18 mouse cellular contexts compared by ENCODE assay signal in the genomic region with DNA sequence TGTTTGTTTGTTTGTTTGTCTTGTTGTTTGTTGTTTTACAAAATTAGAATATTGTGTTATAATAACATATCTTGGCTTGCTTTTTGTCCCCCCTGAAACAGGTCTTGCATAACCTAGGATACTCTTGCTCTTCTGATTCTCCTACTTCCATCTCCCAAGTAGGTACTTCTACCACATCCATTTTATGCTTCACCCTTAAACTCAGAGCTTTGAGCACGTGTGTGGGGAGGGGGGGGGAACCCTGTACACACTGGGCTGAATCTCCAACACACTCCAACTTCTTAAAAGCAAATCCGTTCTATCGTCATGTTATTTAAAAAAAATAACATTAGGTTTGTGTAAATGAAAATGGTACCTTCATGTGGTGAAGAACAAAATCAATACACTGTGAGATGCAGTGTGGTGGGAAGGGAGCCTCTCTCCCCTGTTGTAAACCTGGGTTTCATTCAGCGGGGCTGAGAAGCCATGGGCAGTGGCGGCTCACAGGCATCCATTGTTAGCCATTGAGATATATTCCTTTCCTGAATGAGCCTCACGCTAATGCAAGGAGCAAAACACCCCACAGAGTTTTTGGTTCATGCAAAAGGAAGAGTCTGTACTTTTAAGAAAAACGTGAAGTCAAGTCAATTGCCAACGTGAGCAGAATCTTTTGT.
DNase-seq lines count a peak whose midpoint lies in the region; ATAC-seq and TF ChIP-seq lines count a peak whose summit lies in the region.
"Had no signal": no experiment of that assay in that cellular context is flagged by ENCODE, and none has a peak within 500 bp of the region (broad histone marks: within the 10 kb centered on the region; RNA-seq: fewer than 3 reads in every experiment).

No protein-coding gene starts in this region.

- no peak for ATAC-seq in forebrain, postnatal 0 days
- ATAC-seq in hindbrain, embryonic 12.5 days (ENCODE audit: low FRiP score) = peak; percentile 38; the same call in 1 of the 2 replicates
- ATAC-seq in hindbrain, embryonic 14.5 days (ENCODE audit: low FRiP score) = no peak
- 0 out of 2 replicates have a peak, but pooled peaks have one; percentile 53 for ATAC-seq in neural tube, embryonic 11.5 days (ENCODE audit: insufficient read depth, low FRiP score, low TSS enrichment)
- no peak for ATAC-seq in neural tube, embryonic 15.5 days (ENCODE audit: low FRiP score)
- ATAC-seq: inflammation-experienced regulatory T-cells, adult 6 months had no signal

- H3K4me1 ChIP-seq in forebrain, embryonic 10.5 days = peaks cover 31% of the 10 kb centered on the region
- H3K4me1 ChIP-seq in forebrain, postnatal 0 days (ENCODE audit: insufficient read depth) = no peaks in the 10 kb centered on the region; the same call in 1 of the 2 replicates
- H3K4me1 ChIP-seq in hindbrain, embryonic 12.5 days = peaks cover 19% of the 10 kb centered on the region
- H3K4me1 ChIP-seq in hindbrain, embryonic 14.5 days (replicated peaks; ENCODE audit: control insufficient read depth, insufficient read depth, low read length) = peaks cover 14% of the 10 kb centered on the region
- H3K4me1 ChIP-seq in neural tube, embryonic 11.5 days (ENCODE audit: control insufficient read depth, insufficient read depth, low read length) = peaks cover 8% of the 10 kb centered on the region
- H3K4me1 ChIP-seq in neural tube, embryonic 15.5 days = peaks cover 13% of the 10 kb centered on the region
- H3K4me1 ChIP-seq: heart, embryonic 12.5 days; hindbrain, embryonic 15.5 days had no signal

- no peak overlapping the region for H3K4me3 ChIP-seq in forebrain, embryonic 10.5 days
- H3K4me3 ChIP-seq in forebrain, postnatal 0 days (ENCODE audit: low read depth, low read length) = no peak overlapping the region
- H3K4me3 ChIP-seq in hindbrain, embryonic 12.5 days = no peak overlapping the region
- no peak overlapping the region for H3K4me3 ChIP-seq in hindbrain, embryonic 14.5 days (replicated peaks; ENCODE audit: low read length)
- no peak overlapping the region for H3K4me3 ChIP-seq in neural tube, embryonic 11.5 days (ENCODE audit: low read depth, low read length)
- no peak overlapping the region for H3K4me3 ChIP-seq in neural tube, embryonic 15.5 days (replicated peaks)
- H3K4me3 ChIP-seq: embryonic facial prominence, embryonic 15.5 days; erythroblast, embryonic 14.5 days; gastrocnemius, adult 2 months; heart, embryonic 12.5 days; hindbrain, embryonic 15.5 days had no signal

- no peak overlapping the region for H3K9ac ChIP-seq in forebrain, postnatal 0 days
- no peak overlapping the region for H3K9ac ChIP-seq in hindbrain, embryonic 12.5 days
- H3K9ac ChIP-seq in hindbrain, embryonic 14.5 days = no peak overlapping the region
- H3K9ac ChIP-seq in neural tube, embryonic 11.5 days (ENCODE audit: low read length) = no peak overlapping the region
- no peak overlapping the region for H3K9ac ChIP-seq in neural tube, embryonic 15.5 days (replicated peaks)
- H3K9ac ChIP-seq: embryonic facial prominence, embryonic 15.5 days; heart, embryonic 12.5 days; hindbrain, embryonic 15.5 days had no signal

- peaks cover 6% of the 10 kb centered on the region; the same call in 1 of the 2 replicates for H3K9me3 ChIP-seq in forebrain, embryonic 10.5 days
- H3K9me3 ChIP-seq in forebrain, postnatal 0 days (ENCODE audit: low read length) = no peaks in the 10 kb centered on the region
- no peaks in the 10 kb centered on the region for H3K9me3 ChIP-seq in hindbrain, embryonic 12.5 days (replicated peaks)
- H3K9me3 ChIP-seq in hindbrain, embryonic 14.5 days (ENCODE audit: control insufficient read depth, low read length) = 0 out of 2 replicates have a peak, but pooled peaks cover 5% of the 10 kb centered on the region
- H3K9me3 ChIP-seq in neural tube, embryonic 11.5 days (ENCODE audit: control insufficient read depth, low read length) = no peaks in the 10 kb centered on the region
- peaks cover 8% of the 10 kb centered on the region; the same call in 1 of the 2 replicates for H3K9me3 ChIP-seq in neural tube, embryonic 15.5 days (replicated peaks)
- H3K9me3 ChIP-seq: embryonic facial prominence, embryonic 15.5 days; hindbrain, embryonic 15.5 days had no signal

- no peak for DNase-seq in forebrain, embryonic 10.5 days (ENCODE audit: extremely low spot score, low spot score)
- no peak for DNase-seq in forebrain, postnatal 0 days
- DNase-seq in hindbrain, embryonic 14.5 days (ENCODE audit: low spot score) = no peak
- peak; percentile 30 for DNase-seq in neural tube, embryonic 11.5 days (ENCODE audit: low spot score)
- DNase-seq in cerebellum, postnatal 4 days (ENCODE audit: low spot score in 2 of 2) = no peak
- DNase-seq: adrenal gland, postnatal 10 days; cerebellum, adult 11 months; cerebellum, adult 8-10 months; cerebellum, postnatal 14 days; gastrocnemius, adult 2 months; gastrocnemius, postnatal 25 days had no signal

- WGBS in forebrain, embryonic 10.5 days = 58% methylated on average over 8 of the region's 8 CpGs
- 39% methylated on average over 8 of the region's 8 CpGs for WGBS in forebrain, postnatal 0 days
- WGBS in hindbrain, embryonic 12.5 days = 45% methylated on average over 8 of the region's 8 CpGs
- 41% methylated on average over 8 of the region's 8 CpGs for WGBS in hindbrain, embryonic 14.5 days
- WGBS in neural tube, embryonic 11.5 days = 50% methylated on average over 8 of the region's 8 CpGs
- WGBS in neural tube, embryonic 15.5 days = 29% methylated on average over 8 of the region's 8 CpGs

- TF ChIP-seq CTCF in forebrain, postnatal 0 days (IDR thresholded peaks at IDR 0.05; ENCODE audit: low read depth) = no peak

- no peaks in the 10 kb centered on the region; the same call in 1 of the 2 replicates for H3K27me3 ChIP-seq in forebrain, embryonic 10.5 days (ENCODE audit: poor library complexity, severe bottlenecking)
- no peaks in the 10 kb centered on the region for H3K27me3 ChIP-seq in forebrain, postnatal 0 days (ENCODE audit: insufficient read depth, low read length)
- H3K27me3 ChIP-seq in hindbrain, embryonic 12.5 days = no peaks in the 10 kb centered on the region
- H3K27me3 ChIP-seq in hindbrain, embryonic 14.5 days (ENCODE audit: control insufficient read depth, insufficient read depth, low read length) = no peaks in the 10 kb centered on the region
- H3K27me3 ChIP-seq in neural tube, embryonic 11.5 days (ENCODE audit: control insufficient read depth, insufficient read depth, low read length) = no peaks in the 10 kb centered on the region
- no peaks in the 10 kb centered on the region for H3K27me3 ChIP-seq in neural tube, embryonic 15.5 days (replicated peaks)
- H3K27me3 ChIP-seq: embryonic facial prominence, embryonic 15.5 days; heart, embryonic 12.5 days; hindbrain, embryonic 15.5 days had no signal

- peak overlapping the region; percentile 63 for H3K27ac ChIP-seq in forebrain, embryonic 10.5 days
- H3K27ac ChIP-seq in forebrain, postnatal 0 days (ENCODE audit: low read depth, low read length) = no peak overlapping the region
- no peak overlapping the region for H3K27ac ChIP-seq in hindbrain, embryonic 12.5 days
- H3K27ac ChIP-seq in hindbrain, embryonic 14.5 days = no peak overlapping the region
- H3K27ac ChIP-seq in neural tube, embryonic 11.5 days (ENCODE audit: low read depth, low read length) = peak overlapping the region; percentile 53; the same call in 1 of the 2 replicates
- no peak overlapping the region; the same call in 1 of the 2 replicates for H3K27ac ChIP-seq in neural tube, embryonic 15.5 days (replicated peaks)
- H3K27ac ChIP-seq: embryonic facial prominence, embryonic 15.5 days; gastrocnemius, adult 2 months; hindbrain, embryonic 15.5 days had no signal

- H3K4me2 ChIP-seq in forebrain, postnatal 0 days (ENCODE audit: low read depth) = no peak overlapping the region
- H3K4me2 ChIP-seq in hindbrain, embryonic 12.5 days (replicated peaks) = no peak overlapping the region
- H3K4me2 ChIP-seq in hindbrain, embryonic 14.5 days (replicated peaks) = no peak overlapping the region
- H3K4me2 ChIP-seq in neural tube, embryonic 11.5 days (ENCODE audit: low read depth) = no peak overlapping the region
- no peak overlapping the region for H3K4me2 ChIP-seq in neural tube, embryonic 15.5 days
- H3K4me2 ChIP-seq: embryonic facial prominence, embryonic 15.5 days; heart, embryonic 12.5 days; hindbrain, embryonic 15.5 days had no signal

- H3K36me3 ChIP-seq in forebrain, embryonic 10.5 days (replicated peaks) = no peaks in the 10 kb centered on the region
- H3K36me3 ChIP-seq in forebrain, postnatal 0 days (ENCODE audit: insufficient read depth) = no peaks in the 10 kb centered on the region
- H3K36me3 ChIP-seq in hindbrain, embryonic 12.5 days = no peaks in the 10 kb centered on the region
- H3K36me3 ChIP-seq in hindbrain, embryonic 14.5 days (replicated peaks; ENCODE audit: control insufficient read depth, insufficient read depth) = no peaks in the 10 kb centered on the region
- no peaks in the 10 kb centered on the region for H3K36me3 ChIP-seq in neural tube, embryonic 11.5 days (ENCODE audit: control insufficient read depth, insufficient read depth, low read length)
- no peaks in the 10 kb centered on the region for H3K36me3 ChIP-seq in neural tube, embryonic 15.5 days
- H3K36me3 ChIP-seq: embryonic facial prominence, embryonic 15.5 days; heart, embryonic 12.5 days; hindbrain, embryonic 15.5 days had no signal

Comparison
In these comparisons a context has a peak if more than half of its experiments do, and no peak if none do; other contexts are left out.
1. H3K27ac ChIP-seq: peak in forebrain, embryonic 10.5 days (single experiment) and neural tube, embryonic 11.5 days (single experiment); none in forebrain, postnatal 0 days (single experiment), hindbrain, embryonic 12.5 days (single experiment), hindbrain, embryonic 14.5 days (single experiment) and neural tube, embryonic 15.5 days (single experiment).
2. ATAC-seq: peak in hindbrain, embryonic 12.5 days (single experiment) and neural tube, embryonic 11.5 days (single experiment); none in forebrain, postnatal 0 days (single experiment), hindbrain, embryonic 14.5 days (single experiment) and neural tube, embryonic 15.5 days (single experiment).